Mouse (Mus musculus): ENCODE measurements around the gene Sdf4. TPM values are rescaled to one million over a fixed set of nuclear protein-coding genes. Genes with fewer than 3 reads are reported as not detected.

Sdf4 gene
- total RNA-seq, 2 experiments from 2014 or later, result 73.4 to 182 TPM

GRCm38 (mm10) chr4:156050391-156050980 lies 57.8 kb downstream of the Sdf4 start:
- ATAC-seq (replicated peaks; ENCODE audit: poor library complexity, severe bottlenecking), result 0 out of 2 replicates have a peak, but pooled peaks have one; percentile 7

GRCm38 (mm10) chr4:156053113-156053512 lies 60.4 kb downstream of the Sdf4 start:
- no peak for ATAC-seq (replicated peaks; ENCODE audit: poor library complexity, severe bottlenecking)

- ATAC-seq (replicated peaks; ENCODE audit: poor library complexity, severe bottlenecking), result no peak
Measured at GRCm38 (mm10) chr4:156054130-156054529, 61.5 kb downstream of the Sdf4 start.

- ATAC-seq (replicated peaks; ENCODE audit: poor library complexity, severe bottlenecking), result no peak
Measured at GRCm38 (mm10) chr4:156054606-156055005, 61.9 kb downstream of the Sdf4 start.

- ATAC-seq (replicated peaks; ENCODE audit: poor library complexity, severe bottlenecking), result no peak
Measured at GRCm38 (mm10) chr4:156055173-156055572, 62.5 kb downstream of the Sdf4 start.

GRCm38 (mm10) chr4:156057702-156058101 lies 65.0 kb downstream of the Sdf4 start:
- no peak for ATAC-seq (replicated peaks; ENCODE audit: poor library complexity, severe bottlenecking)

GRCm38 (mm10) chr4:156058826-156059225 lies 66.2 kb downstream of the Sdf4 start:
- ATAC-seq (replicated peaks; ENCODE audit: poor library complexity, severe bottlenecking), result no peak

- ATAC-seq (replicated peaks; ENCODE audit: poor library complexity, severe bottlenecking), result no peak
Measured at GRCm38 (mm10) chr4:156059261-156059660, 66.6 kb downstream of the Sdf4 start, which contains the start of gene Ttll10. TSS of gene Ttll10 (minus strand) at chr4:156059414.

- ATAC-seq (replicated peaks; ENCODE audit: poor library complexity, severe bottlenecking), result no peak
Measured at GRCm38 (mm10) chr4:156059713-156060112, 67.0 kb downstream of the Sdf4 start.

Other genes starting within 250 kb of the Sdf4 start
- gene Atad3a, start 231.8 kb upstream of the Sdf4 start, total RNA-seq (2014; fragmentation: Nextera tagmentation), result 66.8 and 134 TPM in 2 replicates
- 95.3 and 118 TPM in 2 replicates for gene Atad3a, start 231.8 kb upstream of the Sdf4 start, total RNA-seq (2017)
- gene Vwa1, start 218.2 kb upstream of the Sdf4 start, total RNA-seq (2014; fragmentation: Nextera tagmentation), result not detected in 2 replicates
- 0.26 and 0.36 TPM in 2 replicates for gene Vwa1, start 218.2 kb upstream of the Sdf4 start, total RNA-seq (2017)
- gene Tmem88b, start 207.0 kb upstream of the Sdf4 start, total RNA-seq (2014; fragmentation: Nextera tagmentation), result not detected in 2 replicates
- not detected in 2 replicates for gene Tmem88b, start 207.0 kb upstream of the Sdf4 start, total RNA-seq (2017)
- gene Ankrd65, start 202.4 kb upstream of the Sdf4 start, total RNA-seq (2014; fragmentation: Nextera tagmentation), result not detected in 2 replicates
- gene Ankrd65, start 202.4 kb upstream of the Sdf4 start, total RNA-seq (2017), result not detected in 2 replicates
- gene Mrpl20, start 190.0 kb upstream of the Sdf4 start, total RNA-seq (2014; fragmentation: Nextera tagmentation), result 191 and 198 TPM in 2 replicates
- gene Mrpl20, start 190.0 kb upstream of the Sdf4 start, total RNA-seq (2017), result 84.2 and 91.1 TPM in 2 replicates
- gene Ccnl2, start 180.4 kb upstream of the Sdf4 start, total RNA-seq (2014; fragmentation: Nextera tagmentation), result 94.6 and 104 TPM in 2 replicates
- 75.5 and 84.0 TPM in 2 replicates for gene Ccnl2, start 180.4 kb upstream of the Sdf4 start, total RNA-seq (2017)
- 130 and 149 TPM in 2 replicates for gene Aurkaip1, start 161.6 kb upstream of the Sdf4 start, total RNA-seq (2014; fragmentation: Nextera tagmentation)
- 101 and 159 TPM in 2 replicates for gene Aurkaip1, start 161.6 kb upstream of the Sdf4 start, total RNA-seq (2017)
- gene Mxra8, start 153.2 kb upstream of the Sdf4 start, total RNA-seq (2014; fragmentation: Nextera tagmentation), result 0.39 TPM in 1 of 2 replicates, not detected in the other
- not detected in 2 replicates for gene Mxra8, start 153.2 kb upstream of the Sdf4 start, total RNA-seq (2017)
- gene Dvl1, start 145.5 kb upstream of the Sdf4 start, total RNA-seq (2014; fragmentation: Nextera tagmentation), result 10.1 and 20.3 TPM in 2 replicates
- 12.4 and 21.6 TPM in 2 replicates for gene Dvl1, start 145.5 kb upstream of the Sdf4 start, total RNA-seq (2017)
- 1.5 TPM in 1 of 2 replicates, not detected in the other for gene Tas1r3, start 129.5 kb upstream of the Sdf4 start, total RNA-seq (2014; fragmentation: Nextera tagmentation)
- gene Tas1r3, start 129.5 kb upstream of the Sdf4 start, total RNA-seq (2017), result 0.30 and 0.93 TPM in 2 replicates
- gene Cptp, start 123.4 kb upstream of the Sdf4 start, total RNA-seq (2014; fragmentation: Nextera tagmentation), result 9.4 and 16.7 TPM in 2 replicates
- gene Cptp, start 123.4 kb upstream of the Sdf4 start, total RNA-seq (2017), result 7.0 and 7.8 TPM in 2 replicates
- 49.0 and 64.7 TPM in 2 replicates for gene Ints11, start 123.3 kb upstream of the Sdf4 start, total RNA-seq (2014; fragmentation: Nextera tagmentation)
- 34.7 and 37.9 TPM in 2 replicates for gene Ints11, start 123.3 kb upstream of the Sdf4 start, total RNA-seq (2017)
- 21.2 and 29.3 TPM in 2 replicates for gene Pusl1, start 101.1 kb upstream of the Sdf4 start, total RNA-seq (2014; fragmentation: Nextera tagmentation)
- gene Pusl1, start 101.1 kb upstream of the Sdf4 start, total RNA-seq (2017), result 41.8 and 48.6 TPM in 2 replicates
- gene Acap3, start 101.0 kb upstream of the Sdf4 start, total RNA-seq (2014; fragmentation: Nextera tagmentation), result 10.7 and 23.1 TPM in 2 replicates
- 6.0 and 6.1 TPM in 2 replicates for gene Acap3, start 101.0 kb upstream of the Sdf4 start, total RNA-seq (2017)
- 68.8 and 78.6 TPM in 2 replicates for gene Ube2j2, start 49.0 kb upstream of the Sdf4 start, total RNA-seq (2014; fragmentation: Nextera tagmentation)
- gene Ube2j2, start 49.0 kb upstream of the Sdf4 start, total RNA-seq (2017), result 81.6 and 84.8 TPM in 2 replicates
- gene C1qtnf12, start 30.6 kb upstream of the Sdf4 start, total RNA-seq (2014; fragmentation: Nextera tagmentation), result 15.4 and 32.2 TPM in 2 replicates
- 10.6 and 11.0 TPM in 2 replicates for gene C1qtnf12, start 30.6 kb upstream of the Sdf4 start, total RNA-seq (2017)
- 6.4 and 6.6 TPM in 2 replicates for gene B3galt6, start 223 bp upstream of the Sdf4 start, total RNA-seq (2014; fragmentation: Nextera tagmentation)
- gene B3galt6, start 223 bp upstream of the Sdf4 start, total RNA-seq (2017), result 10.3 and 10.7 TPM in 2 replicates
- gene Tnfrsf4, start 21.0 kb downstream of the Sdf4 start, total RNA-seq (2014; fragmentation: Nextera tagmentation), result 2.2 TPM in 1 of 2 replicates, not detected in the other
- gene Tnfrsf4, start 21.0 kb downstream of the Sdf4 start, total RNA-seq (2017), result 1.1 TPM in 1 of 2 replicates, not detected in the other
- gene Tnfrsf18, start 33.3 kb downstream of the Sdf4 start, total RNA-seq (2014; fragmentation: Nextera tagmentation), result 0.99 and 4.6 TPM in 2 replicates
- gene Tnfrsf18, start 33.3 kb downstream of the Sdf4 start, total RNA-seq (2017), result 1.9 and 4.6 TPM in 2 replicates
- gene Ttll10, start 66.5 kb downstream of the Sdf4 start, total RNA-seq (2014; fragmentation: Nextera tagmentation), result not detected in 2 replicates
- not detected in 2 replicates for gene Ttll10, start 66.5 kb downstream of the Sdf4 start, total RNA-seq (2017)
- gene 9430015G10Rik, start 117.1 kb downstream of the Sdf4 start, total RNA-seq (2014; fragmentation: Nextera tagmentation), result 32.2 and 43.0 TPM in 2 replicates
- 24.7 and 32.8 TPM in 2 replicates for gene 9430015G10Rik, start 117.1 kb downstream of the Sdf4 start, total RNA-seq (2017)
- not detected in 2 replicates for gene Rnf223, start 137.6 kb downstream of the Sdf4 start, total RNA-seq (2014; fragmentation: Nextera tagmentation)
- 0.17 TPM in 1 of 2 replicates, not detected in the other for gene Rnf223, start 137.6 kb downstream of the Sdf4 start, total RNA-seq (2017)
- gene Agrn, start 204.6 kb downstream of the Sdf4 start, total RNA-seq (2014; fragmentation: Nextera tagmentation), result 1.1 and 8.9 TPM in 2 replicates
- 1.2 and 2.1 TPM in 2 replicates for gene Agrn, start 204.6 kb downstream of the Sdf4 start, total RNA-seq (2017)
- gene Isg15, start 207.9 kb downstream of the Sdf4 start, total RNA-seq (2014; fragmentation: Nextera tagmentation), result 4.6 and 11.1 TPM in 2 replicates
- gene Isg15, start 207.9 kb downstream of the Sdf4 start, total RNA-seq (2017), result 1.2 TPM in 1 of 2 replicates, not detected in the other
- 1.5 and 2.1 TPM in 2 replicates for gene AW011738, start 210.4 kb downstream of the Sdf4 start, total RNA-seq (2014; fragmentation: Nextera tagmentation)
- gene AW011738, start 210.4 kb downstream of the Sdf4 start, total RNA-seq (2017), result 0.26 and 0.43 TPM in 2 replicates
- not detected in 2 replicates for gene Perm1, start 223.0 kb downstream of the Sdf4 start, total RNA-seq (2014; fragmentation: Nextera tagmentation)
- gene Perm1, start 223.0 kb downstream of the Sdf4 start, total RNA-seq (2017), result 0.05 TPM in 1 of 2 replicates, not detected in the other
- 24.3 and 36.5 TPM in 2 replicates for gene Plekhn1, start 242.0 kb downstream of the Sdf4 start, total RNA-seq (2014; fragmentation: Nextera tagmentation)
- 12.2 and 13.4 TPM in 2 replicates for gene Plekhn1, start 242.0 kb downstream of the Sdf4 start, total RNA-seq (2017)
- gene Noc2l, start 243.1 kb downstream of the Sdf4 start, total RNA-seq (2014; fragmentation: Nextera tagmentation), result 97.3 and 108 TPM in 2 replicates
- gene Noc2l, start 243.1 kb downstream of the Sdf4 start, total RNA-seq (2017), result 116 and 135 TPM in 2 replicates